Mouse (Mus musculus): ENCODE measurements around the gene Trat1. TPM values are rescaled to one million over a fixed set of nuclear protein-coding genes. Genes with fewer than 3 reads are reported as not detected.

Gene Trat1
- not detected for total RNA-seq (2021)
- long read RNA-seq, experiment 1: 0 reads
- long read RNA-seq, experiment 2: 0 reads

GRCm38 (mm10) chr16:48771971-48772445 lies at the start of gene Trat1:
TSS of gene Trat1 (minus strand) at chr16:48772021.
- intact Hi-C loops (cut with DNase I): no loop called here
- Histone ChIP-seq H3K4me3 (no peak within 1 kb of the TSS), H3K27ac (no peak within 1 kb of the TSS)
- no peak for DNase-seq
- TF ChIP-seq CTCF (IDR thresholded peaks at IDR 0.05): no peak

- H3K4me3 ChIP-seq: no peak overlapping the region
- DNase-seq: no peak
- no peak for TF ChIP-seq CTCF (IDR thresholded peaks at IDR 0.05)
- intact Hi-C loops (cut with DNase I): no loop called here
- no peak overlapping the region for H3K27ac ChIP-seq
Observed at GRCm38 (mm10) chr16:48818524-48818923, 46.7 kb upstream of the Trat1 start.

GRCm38 (mm10) chr16:48816695-48817094 lies 44.9 kb upstream of the Trat1 start, which contains the start of gene Retnlb:
TSS of gene Retnlb (plus strand) at chr16:48816856.
- DNase-seq: no peak
- Histone ChIP-seq H3K4me3 (no peak within 1 kb of the TSS), H3K27ac (no peak within 1 kb of the TSS)
- TF ChIP-seq CTCF (IDR thresholded peaks at IDR 0.05): no peak
- intact Hi-C loops (cut with DNase I): no loop called here

GRCm38 (mm10) chr16:48811881-48812436 lies 40.1 kb upstream of the Trat1 start:
- no peak for DNase-seq
- Histone ChIP-seq H3K4me3 (no peak overlapping the region), H3K27ac (no peak overlapping the region)
- TF ChIP-seq CTCF (IDR thresholded peaks at IDR 0.05): no peak
- intact Hi-C loops (cut with DNase I): no loop called here

- Histone ChIP-seq H3K4me3 (no peak overlapping the region), H3K27ac (no peak overlapping the region)
- TF ChIP-seq CTCF (IDR thresholded peaks at IDR 0.05): no peak
- intact Hi-C loops (cut with DNase I): no loop called here
- DNase-seq: no peak
Observed at GRCm38 (mm10) chr16:48809374-48809773, 37.6 kb upstream of the Trat1 start.

- DNase-seq: no peak
- Histone ChIP-seq H3K27ac (no peak overlapping the region), H3K4me3 (no peak overlapping the region)
- TF ChIP-seq CTCF (IDR thresholded peaks at IDR 0.05): no peak
- intact Hi-C loops (cut with DNase I): no loop called here
Observed at GRCm38 (mm10) chr16:48806521-48806920, 34.7 kb upstream of the Trat1 start.

GRCm38 (mm10) chr16:48805412-48805811 lies 33.6 kb upstream of the Trat1 start:
- Histone ChIP-seq H3K4me3 (no peak overlapping the region), H3K27ac (no peak overlapping the region)
- no peak for TF ChIP-seq CTCF (IDR thresholded peaks at IDR 0.05)
- no peak for DNase-seq
- intact Hi-C loops (cut with DNase I): no loop called here

- intact Hi-C loops (cut with DNase I): no loop called here
- DNase-seq: no peak
- no peak for TF ChIP-seq CTCF (IDR thresholded peaks at IDR 0.05)
- Histone ChIP-seq H3K27ac (no peak overlapping the region), H3K4me3 (no peak overlapping the region)
Observed at GRCm38 (mm10) chr16:48800906-48801305, 29.1 kb upstream of the Trat1 start.

GRCm38 (mm10) chr16:48799470-48799869 lies 27.6 kb upstream of the Trat1 start:
- no peak for TF ChIP-seq CTCF (IDR thresholded peaks at IDR 0.05)
- Histone ChIP-seq H3K27ac (no peak overlapping the region), H3K4me3 (no peak overlapping the region)
- DNase-seq: no peak
- intact Hi-C loops (cut with DNase I): no loop called here

- Histone ChIP-seq H3K27ac (no peak overlapping the region), H3K4me3 (no peak overlapping the region)
- TF ChIP-seq CTCF (IDR thresholded peaks at IDR 0.05): no peak
- DNase-seq: no peak
- intact Hi-C loops (cut with DNase I): no loop called here
Observed at GRCm38 (mm10) chr16:48798285-48798684, 26.5 kb upstream of the Trat1 start.

- no peak for DNase-seq
- no peak for TF ChIP-seq CTCF (IDR thresholded peaks at IDR 0.05)
- intact Hi-C loops (cut with DNase I): no loop called here
- Histone ChIP-seq H3K4me3 (no peak overlapping the region), H3K27ac (no peak overlapping the region)
Observed at GRCm38 (mm10) chr16:48788704-48789185, 16.9 kb upstream of the Trat1 start.

GRCm38 (mm10) chr16:48786258-48786657 lies 14.4 kb upstream of the Trat1 start:
- Histone ChIP-seq H3K4me3 (no peak overlapping the region), H3K27ac (no peak overlapping the region)
- intact Hi-C loops (cut with DNase I): no loop called here
- no peak for TF ChIP-seq CTCF (IDR thresholded peaks at IDR 0.05)
- no peak for DNase-seq

GRCm38 (mm10) chr16:48777254-48777653 lies 5.4 kb upstream of the Trat1 start:
- no peak for DNase-seq
- Histone ChIP-seq H3K4me3 (no peak overlapping the region), H3K27ac (no peak overlapping the region)
- intact Hi-C loops (cut with DNase I): no loop called here
- no peak for TF ChIP-seq CTCF (IDR thresholded peaks at IDR 0.05)

GRCm38 (mm10) chr16:48769183-48769582 lies 2.6 kb downstream of the Trat1 start:
- Histone ChIP-seq H3K27ac (no peak overlapping the region), H3K4me3 (no peak overlapping the region)
- no peak for TF ChIP-seq CTCF (IDR thresholded peaks at IDR 0.05)
- no peak for DNase-seq
- intact Hi-C loops (cut with DNase I): no loop called here

All from gastrocnemius, adult 2 months (tissue).